Mouse (Mus musculus) urinary bladder, postnatal 10 days (tissue): ENCODE results near the gene Letmd1.
"Not testable (repeated sequence)": the region's sequence is repeated elsewhere in the genome, so short reads cannot be mapped to it uniquely, and the experiment has no call there.

Experiments
- DNase-seq: peaks from one replicate; pipeline ENCODE4 v3.0.0; 2022; ENCODE audit warnings: low spot score

The Letmd1 gene

DNA sequence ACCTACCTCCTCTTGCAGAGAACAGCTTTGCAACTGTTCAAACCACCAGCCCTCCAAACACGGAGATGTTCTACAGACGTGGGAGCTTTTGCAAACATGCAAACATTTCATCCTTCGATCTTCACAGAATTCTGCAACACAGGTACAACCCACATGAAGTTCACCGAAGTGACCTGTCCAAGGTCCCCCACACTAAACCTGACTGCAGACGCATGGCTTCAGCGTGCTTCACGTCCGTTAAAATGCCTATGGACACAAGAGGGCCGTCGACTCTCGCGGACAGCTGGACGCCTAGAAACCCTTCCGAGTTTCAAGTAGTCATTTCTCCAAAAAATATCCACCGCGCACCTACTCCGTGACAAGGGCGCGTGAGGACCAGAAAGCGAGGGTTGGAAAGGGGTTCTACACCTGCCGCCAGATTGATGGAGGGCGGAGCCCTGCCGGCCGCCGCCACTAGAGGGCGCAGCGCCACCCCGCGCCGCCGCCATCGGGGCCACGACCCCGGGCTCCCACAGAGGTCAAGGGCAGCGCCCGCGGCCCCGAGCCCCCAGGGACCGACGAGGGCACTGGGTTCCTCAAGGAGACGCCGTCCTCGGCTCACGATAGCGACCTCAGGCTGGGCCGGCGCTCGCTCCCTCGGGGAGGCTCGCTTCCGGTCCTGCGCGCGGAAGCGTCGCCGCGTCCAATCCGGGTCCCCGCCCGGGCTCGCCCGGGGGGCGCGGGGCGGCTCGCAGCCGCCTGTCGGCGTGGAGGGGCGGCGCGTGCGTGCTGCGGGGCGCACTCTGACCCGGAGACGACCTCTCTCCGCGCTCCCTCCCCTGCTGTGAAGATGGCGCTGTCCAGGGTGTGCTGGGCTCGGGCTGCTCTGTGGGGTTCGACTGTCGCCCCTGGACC, at the start of gene Letmd1:
Gene Letmd1, plus strand, starts transcription at position 729 of the 894 bp plus-strand sequence.
- DNase-seq: peak; percentile 44

DNA sequence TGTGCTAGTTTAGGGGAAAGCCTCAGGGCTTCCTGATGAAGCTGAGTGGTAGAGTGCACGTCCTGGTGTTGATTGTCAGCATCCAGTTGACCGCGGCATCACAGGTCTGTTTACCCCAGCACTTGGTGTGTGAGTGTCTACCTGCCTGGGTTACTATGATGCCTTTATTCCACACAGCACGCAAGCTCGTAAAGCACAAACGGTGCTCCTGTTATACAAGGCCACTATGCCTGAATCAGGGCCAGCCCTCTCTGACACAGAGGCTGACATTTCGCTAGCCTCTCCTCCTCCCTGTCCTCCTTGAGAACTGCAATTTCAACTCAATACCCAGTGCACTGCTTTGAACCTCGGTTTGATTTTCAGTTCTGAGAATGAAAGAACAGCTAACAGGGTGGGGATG, 49.5 kb upstream of the Letmd1 start:
- no peak for DNase-seq

DNA sequence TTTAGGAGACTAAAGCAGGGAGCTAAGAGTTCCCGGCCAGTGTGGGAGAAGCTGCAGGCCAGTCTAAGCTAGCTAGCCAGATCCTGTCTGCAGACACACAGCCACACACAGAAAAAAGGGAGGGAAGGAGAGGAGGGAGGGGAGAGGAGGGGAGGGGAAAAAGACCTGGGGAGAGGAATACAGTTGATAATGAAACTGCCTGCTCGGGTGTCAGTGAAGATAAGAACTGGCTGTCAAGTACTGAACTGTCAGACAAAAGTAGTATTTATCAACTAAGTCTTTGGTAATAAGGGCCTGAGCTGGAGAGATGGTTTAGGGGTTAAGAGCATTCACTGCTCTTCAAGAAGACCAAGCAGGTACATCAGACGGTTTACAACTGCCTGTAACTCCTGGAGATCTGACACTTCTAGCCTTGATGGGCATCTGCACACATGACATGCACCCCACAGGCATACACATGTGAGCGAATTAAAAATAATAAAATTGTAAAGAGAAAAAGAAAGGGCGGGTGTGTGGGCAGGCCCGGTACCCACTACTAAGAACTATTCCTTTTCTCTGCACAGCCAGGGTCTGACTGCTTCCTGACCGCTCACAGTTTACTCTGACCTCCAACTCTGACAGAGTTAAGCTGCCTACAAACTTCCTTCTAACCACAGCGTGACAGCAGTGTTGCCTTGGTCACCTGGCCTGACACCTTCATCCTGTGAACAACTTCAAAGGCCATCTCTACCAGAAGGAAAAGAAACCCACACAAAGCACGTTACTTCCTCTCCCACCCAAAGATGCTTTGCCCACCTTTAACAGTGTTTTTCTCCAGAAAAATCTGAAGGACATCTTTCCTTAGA, 48.7 kb upstream of the Letmd1 start:
- DNase-seq: no peak

DNA sequence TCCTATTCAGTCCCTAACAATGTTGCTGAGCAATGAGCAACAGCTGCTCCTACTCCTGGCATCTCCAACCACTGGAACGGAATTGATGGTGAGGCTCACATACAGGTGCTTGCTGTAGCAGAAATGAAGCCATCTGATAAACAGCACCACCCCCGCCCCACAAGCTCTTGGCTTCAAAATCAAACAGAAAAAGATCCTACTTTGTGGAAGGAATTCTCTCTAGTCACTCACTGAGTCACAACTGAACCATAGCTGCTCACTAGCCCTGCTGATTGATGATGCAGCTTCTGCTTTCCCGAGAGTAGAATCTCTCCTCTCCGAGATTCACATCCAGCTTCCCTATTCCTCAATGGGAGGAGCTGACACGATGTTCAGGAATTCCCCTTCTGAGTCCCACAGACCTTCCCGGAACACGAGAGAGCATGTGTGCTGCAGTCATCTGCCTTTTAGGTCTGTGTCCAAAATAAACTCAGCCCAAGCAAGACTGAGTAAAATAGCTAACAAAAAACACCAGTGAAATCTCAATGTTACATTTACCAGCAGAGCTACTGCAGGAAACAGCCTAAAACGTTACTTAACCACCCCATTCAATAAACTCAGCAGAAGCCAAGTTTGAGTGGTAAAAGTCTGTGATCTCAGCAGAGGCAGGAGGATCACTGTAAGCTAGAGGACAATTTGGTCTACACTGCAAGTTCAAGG, 47.6 kb upstream of the Letmd1 start:
- no peak for DNase-seq

DNA sequence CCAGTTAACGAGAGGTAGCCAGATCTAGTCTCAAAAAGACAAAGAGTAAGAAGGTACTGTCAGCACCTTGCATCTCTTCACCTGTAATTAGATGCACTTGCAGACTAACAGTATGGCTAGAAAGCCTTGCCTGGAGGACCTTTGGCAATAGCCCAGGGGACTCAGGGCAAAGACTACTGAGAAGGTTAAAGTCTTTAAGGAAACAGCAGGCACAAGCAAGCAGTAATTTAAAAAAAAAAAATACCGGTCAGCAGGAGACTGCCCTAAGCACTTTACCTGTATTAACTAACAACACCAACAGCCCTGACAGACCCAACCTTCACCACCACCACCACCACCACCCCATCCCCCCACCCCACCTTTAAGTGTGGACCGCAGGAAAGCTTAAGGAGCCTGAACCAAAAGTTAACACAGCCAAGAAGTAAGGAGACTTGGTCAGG, 47.0 kb upstream of the Letmd1 start, which contains the start of gene Gm5475:
Gene Gm5475, plus strand, starts transcription at position 390 of the 440 bp plus-strand sequence.
- not testable (repeated sequence) for DNase-seq

DNA sequence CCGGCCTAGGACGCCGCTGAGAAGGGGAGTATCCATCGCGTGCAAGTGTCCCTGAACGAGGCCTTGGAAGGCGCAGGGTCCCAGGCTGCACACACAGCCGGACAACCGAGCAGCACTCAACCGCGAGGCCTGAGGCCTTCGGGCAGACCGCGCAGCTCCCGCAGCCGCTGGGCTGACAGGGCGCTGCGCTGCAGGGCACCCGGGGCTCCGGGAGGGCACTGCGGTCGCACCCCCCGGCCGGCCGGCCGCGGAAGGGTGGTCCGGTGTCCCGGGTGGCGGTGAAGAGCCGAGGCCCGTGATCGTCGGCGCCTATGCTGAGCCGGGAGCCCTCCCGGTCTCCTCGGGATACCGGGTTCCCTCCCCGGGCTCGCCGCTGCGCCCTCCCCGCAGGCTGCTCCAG, 46.3 kb upstream of the Letmd1 start:
- DNase-seq: no peak

DNA sequence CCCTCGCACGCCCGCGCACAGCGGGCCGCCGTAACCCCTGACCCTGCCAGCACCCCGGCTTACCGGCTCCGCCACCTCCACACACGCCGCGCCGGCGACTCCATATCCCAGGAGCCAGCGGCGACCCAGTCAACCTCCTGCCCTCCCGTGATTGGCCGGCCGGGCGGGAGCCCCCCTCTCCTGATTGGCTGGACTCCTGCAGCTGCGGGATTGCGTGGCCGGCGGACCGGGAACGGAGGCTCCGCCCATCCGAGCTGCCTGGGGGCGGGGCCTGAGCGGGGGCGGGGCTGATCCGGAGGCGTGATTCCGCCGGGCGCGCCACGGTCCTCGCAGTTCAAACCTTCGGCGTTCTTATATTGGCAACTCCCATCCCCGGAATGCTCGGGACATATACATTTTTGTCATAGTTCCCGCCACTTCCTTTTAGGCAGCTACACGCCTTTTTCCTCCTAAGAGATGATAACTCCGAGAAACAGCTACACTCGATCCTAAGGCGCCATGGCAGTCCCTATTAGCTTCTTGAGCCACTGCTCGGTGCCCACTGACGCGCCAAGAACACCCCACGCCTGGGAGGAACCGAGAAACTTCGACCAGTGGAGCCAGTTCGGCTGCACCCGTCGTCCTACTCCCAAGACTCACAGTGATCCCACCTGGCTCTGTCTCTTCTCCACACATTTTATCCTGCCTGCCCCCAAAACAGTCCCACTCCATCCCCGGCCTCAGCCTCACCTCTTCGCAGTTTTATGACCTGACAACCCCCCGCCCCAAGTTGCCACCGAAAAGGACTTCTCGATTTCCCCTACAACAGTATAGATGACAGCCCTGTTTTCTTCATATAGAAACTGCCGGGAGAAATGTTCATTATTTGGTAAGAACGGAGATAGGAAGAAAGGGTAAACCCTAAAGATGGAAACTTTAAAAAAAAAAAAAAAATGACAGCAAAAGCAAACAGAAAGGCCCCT, 45.6 kb upstream of the Letmd1 start:
- DNase-seq: peak; percentile 85

DNA sequence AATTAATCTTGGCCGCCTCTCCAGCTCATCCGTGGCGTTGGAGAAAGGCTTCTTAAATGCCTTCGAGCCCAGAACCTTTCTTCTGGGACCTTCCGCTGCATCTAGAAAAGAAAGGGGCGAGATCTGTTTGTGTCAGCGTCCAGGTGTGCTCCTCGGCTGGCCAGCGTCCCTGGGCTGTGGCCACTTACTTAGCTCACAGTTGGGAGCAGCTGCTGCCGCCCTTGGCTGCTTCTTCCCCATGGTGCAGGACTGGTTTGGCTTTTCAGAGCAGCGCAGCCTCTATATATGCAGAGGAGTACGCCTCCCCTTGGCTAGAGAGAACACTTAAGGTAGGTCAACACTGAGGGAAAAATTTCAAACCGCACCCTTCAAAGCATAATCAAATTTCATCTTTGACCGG, 44.9 kb upstream of the Letmd1 start:
- no peak for DNase-seq

DNA sequence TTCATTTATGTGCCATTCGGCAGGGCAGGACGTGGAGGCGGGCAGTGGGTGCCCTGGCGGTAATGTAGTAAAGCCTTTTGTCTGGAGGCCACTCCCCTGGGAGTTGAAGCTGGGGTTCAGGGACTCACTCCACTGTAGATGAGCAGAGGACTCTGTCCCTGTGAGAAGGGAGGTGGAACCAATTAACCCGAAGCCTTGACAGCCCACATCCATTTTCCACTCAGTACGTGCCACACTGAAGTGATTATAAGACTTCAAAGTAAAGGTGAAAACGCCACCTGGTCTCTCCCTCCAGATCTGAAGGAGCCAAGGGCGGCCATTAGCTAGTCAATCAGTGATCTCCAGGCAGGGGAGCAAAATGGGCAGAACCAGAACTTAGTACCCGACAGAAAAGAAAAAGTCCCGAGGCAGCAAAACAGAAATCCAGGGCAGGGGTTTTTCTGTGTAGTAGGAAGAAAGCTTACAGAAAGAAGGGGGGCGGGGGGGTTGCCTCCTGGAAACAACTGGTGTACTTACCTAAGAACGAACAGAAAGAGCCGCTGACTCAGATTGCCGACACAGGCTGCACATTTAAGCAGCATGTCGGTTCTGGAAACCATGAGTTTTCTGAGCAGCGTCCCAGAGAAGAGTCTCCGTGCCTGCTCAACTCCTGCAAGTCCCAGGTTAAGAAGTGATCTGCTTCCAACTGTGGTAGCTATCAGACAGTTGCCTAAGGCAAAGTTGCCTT, 44.3 kb upstream of the Letmd1 start, which contains the start of gene Slc11a2:
Gene Slc11a2, minus strand, starts transcription at position 677 of the 727 bp plus-strand sequence.
- DNase-seq: no peak

DNA sequence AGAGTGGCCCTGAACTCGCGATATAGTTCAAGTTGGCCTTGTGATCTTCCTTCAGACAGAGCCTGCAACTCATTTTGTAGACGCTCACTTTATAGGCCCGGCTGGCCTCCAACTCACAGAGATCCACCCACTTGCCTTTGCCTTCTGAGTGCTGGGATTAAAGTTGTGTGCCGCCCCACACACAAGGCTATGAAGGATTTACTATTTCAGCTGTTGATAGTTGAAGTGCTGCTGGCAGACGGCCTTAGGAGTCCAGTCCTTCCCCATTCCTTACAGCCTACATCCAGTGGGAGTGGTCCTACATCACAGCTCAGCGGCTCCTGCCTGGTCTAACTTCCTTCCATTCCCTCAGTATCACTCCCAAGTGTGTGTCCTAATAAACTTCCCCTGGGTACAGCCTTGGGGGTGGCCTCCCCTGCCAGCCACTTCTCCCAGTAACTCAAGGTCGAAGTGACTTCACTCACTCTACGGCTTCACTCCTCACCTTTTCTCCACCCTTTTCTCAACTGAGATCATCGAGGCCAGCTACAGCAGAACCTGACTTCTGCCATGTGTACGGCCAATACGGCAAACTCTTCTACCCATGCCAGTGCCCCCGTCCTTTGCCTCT, 40.4 kb upstream of the Letmd1 start:
- no peak for DNase-seq

DNA sequence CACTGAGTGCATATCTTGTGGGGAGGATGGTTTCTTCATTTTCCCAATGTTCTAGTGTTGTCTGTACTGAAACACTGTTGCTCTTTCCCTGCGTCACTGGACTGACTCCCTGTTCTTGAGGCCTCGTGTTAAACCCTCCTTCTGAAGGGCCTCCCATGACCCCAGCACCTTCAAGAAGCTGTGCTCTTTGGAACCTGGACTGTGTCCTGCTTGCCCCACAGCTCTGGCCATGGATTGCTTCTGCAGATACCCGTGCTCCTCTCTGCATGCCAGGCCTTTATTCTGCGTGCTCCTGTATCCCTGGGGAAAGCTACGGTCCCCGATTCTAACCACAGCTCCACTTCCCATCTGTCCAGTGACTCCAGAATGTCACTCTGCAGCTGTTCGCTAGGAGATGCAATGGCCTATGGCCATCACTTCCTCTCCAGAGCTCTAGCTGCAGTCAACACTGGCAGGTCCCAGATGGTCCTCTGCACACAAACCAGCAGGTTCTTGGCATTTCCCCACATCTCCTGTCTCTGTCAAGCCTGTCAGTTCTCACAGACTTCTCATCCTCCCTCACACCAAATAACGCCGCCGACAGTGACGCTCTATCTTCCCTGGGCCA, 38.8 kb upstream of the Letmd1 start:
- no peak for DNase-seq

DNA sequence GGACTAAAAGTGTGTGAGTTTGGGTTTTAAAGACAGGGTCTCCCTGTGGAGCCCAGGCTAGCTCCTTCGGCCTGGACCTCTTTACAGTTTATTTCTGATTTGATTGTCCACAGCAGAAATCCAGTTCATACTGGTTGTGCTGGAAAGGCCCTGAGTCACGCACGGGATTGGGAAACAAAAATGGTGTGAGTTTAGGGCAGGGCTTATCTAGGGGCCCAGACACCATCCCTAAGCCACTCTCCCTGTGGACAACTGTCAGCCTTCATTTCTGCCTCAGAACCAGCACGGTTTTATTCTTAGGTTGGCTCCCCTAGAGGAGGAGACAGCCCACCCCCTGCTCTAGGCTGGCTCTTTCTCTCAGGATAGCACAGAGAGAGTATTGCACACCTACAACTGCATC, 35.6 kb upstream of the Letmd1 start:
- DNase-seq: no peak

DNA sequence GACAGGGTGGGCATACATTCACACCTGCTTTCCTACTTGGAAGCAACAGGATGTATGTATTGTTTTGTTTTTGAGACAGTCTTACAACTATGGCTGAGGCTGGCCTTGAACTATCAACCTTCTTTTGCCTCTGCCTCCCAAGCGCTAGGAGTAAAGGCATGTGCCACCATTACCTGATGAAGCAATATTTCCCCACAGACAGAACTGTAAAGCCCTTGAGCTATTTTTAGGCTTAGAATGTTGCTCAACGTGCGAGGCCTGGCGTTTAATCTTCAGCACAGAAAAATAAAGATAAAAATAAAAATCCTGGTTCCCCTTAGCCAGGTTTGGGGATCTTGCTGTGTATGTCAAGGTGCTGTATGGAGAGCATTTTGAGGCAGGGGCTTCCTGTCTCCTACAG, 32.7 kb upstream of the Letmd1 start:
- no peak for DNase-seq

DNA sequence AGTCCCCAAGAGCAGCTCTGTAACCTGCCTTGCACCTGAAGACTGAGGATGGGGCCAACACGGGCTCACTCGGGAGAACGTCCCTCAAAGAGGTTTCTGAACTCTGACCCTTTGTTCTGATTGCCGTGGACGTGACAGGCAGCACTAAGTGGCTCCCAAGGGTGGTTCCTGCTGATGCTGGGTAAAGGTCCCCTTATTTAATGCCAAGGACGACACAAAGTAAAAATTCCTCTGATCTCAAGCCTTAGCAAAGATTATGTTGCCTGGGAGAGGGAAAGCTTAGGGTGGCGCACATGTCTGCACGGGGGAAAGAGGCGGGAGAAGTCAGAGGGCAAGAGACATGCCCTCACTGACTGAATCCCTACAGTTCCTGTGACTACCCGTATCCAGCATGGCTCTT, 32.3 kb upstream of the Letmd1 start:
- DNase-seq: no peak

DNA sequence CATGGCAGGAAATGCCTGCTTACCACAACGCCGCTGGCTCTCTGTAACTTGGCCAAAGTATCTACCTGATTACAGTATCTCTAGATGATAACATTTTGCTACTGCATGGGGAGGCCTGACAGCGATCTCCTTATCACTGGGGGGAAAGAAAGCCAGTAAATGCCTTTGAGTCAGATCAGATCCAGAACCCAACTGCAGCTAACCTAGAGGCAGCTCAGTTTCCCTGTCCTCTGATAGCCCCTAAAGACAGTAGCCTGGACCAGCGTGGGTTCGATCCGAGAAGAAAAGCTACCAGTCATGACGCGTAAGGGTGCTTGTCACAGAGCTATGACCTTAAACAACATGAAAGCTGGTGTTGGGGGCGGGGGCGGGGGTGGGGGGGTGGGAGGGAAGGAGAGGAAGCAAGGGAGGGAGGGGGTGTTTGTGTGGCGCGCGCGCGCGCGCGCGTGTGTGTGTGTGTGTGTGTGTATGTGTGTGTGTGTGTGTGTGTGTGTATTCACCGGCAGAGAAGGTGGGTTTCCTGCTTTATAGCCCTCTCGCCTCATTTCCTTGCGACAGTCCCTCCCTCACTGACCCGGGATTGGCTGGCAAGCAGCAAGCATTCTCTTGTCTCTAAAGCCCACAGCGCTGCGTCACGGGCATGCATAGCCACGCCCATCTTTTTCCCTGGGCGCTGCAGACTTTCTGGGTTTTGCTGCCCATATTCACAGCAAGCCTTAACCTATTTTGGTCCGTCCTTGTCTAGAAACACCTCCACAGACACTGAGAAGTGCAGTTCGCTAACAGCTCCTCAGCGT, 25.5 kb upstream of the Letmd1 start:
- DNase-seq: peak; percentile 36

DNA sequence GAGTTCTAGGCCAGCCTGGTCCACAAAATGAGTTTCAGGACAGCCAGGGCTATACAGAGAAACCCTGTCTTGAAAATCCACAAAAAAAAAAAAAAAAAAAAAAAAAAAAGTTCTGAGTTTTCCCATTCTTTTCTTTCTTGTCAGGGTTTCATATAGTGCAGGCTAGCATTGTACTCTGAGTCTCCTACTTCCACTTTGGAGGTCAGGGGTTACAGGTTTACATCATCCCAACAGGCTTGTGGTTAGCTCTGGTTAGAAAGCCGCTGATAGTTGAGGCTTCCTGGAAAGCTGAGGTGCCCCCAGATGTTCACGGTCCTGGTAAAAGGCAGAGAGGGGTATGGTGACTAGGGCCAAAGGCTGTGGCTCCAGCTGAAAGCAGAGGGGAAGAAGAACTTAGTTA, 21.9 kb upstream of the Letmd1 start:
- DNase-seq: no peak

DNA sequence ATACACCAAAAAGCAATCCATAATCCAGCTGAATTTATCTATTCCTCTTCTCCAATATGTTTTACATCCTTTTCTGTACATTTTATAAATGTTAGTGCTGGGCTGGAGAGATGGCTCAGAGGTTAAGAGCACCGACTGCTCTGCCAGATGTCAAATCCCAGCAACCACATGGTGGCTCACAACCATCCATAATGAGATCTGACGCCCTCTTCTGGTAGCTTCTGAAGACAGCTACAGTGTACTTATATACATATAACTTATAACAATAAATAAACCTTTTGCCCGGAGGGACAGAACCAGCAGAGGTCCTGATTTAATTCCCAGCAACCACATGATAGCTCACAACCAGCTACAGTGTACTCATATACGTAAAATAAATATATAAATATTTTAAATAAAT, 20.3 kb upstream of the Letmd1 start:
- no peak for DNase-seq

DNA sequence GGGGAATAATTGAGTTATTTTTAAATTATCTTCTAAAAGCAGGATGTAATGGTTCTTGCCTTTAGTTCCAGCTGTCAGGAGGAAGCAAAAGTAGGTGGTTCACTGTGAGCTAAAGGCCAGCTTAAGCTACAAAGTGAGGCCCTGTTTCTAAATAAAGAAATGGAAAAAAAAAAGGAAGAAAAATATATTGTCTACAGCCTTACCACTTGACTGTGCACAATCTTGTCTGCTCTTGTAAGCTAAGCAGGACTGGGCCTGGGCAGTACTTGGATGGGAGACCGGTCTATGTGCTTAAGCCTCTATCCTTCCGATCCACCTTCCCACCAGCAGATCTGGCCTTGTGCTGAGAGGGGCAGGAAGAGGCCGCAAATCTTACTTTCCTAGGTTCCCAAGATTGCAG, 19.3 kb upstream of the Letmd1 start:
- DNase-seq: no peak

DNA sequence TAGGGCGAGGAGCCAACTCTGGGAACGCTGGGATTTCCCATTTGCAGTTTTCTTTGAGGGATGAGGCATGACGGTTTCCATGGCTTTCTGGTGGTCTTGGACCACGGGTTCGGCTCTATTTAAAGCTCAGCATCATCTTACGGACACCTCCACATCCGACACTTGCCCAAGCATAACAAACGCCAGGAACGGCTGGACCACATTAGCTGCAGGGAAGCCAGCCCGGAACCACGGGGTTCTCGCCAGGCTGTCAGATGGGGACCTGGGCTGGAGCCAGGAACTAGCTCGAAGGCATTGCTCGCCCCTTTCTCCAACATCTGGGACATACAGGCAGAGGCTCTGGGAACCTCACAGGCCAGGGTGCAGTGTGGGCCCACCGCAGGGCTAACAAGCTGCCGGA, 17.6 kb upstream of the Letmd1 start:
- no peak for DNase-seq
